Mouse (Mus musculus): ENCODE data around the gene Gm20547.

GRCm38 (mm10) chr17:34811275-34811674 is 70.6 kb downstream of the Gm20547 start:
- TF ChIP-seq CTCF (IDR thresholded peaks at IDR 0.05; ENCODE audit: borderline replicate concordance, insufficient read depth, low read length) (no peak), POLR2A (IDR thresholded peaks at IDR 0.05; ENCODE audit: low read depth, low read length) (no peak)

Data from embryonic fibroblast, embryonic 13.5 days (primary cell).